Mouse (Mus musculus) cerebellum, adult 11-12 months (tissue): ENCODE results near the gene Slc9b1.

ENCODE experiments used
- DNase-seq: peaks from one replicate; pipeline ENCODE4 v3.0.0; 2022

Slc9b1 gene

GRCm38 (mm10) chr3:135347739-135348264 is at the start of gene Slc9b1:
Slc9b1 (plus strand) TSS chr3:135348029.
- DNase-seq, result no peak

- DNase-seq, result no peak
Measured at GRCm38 (mm10) chr3:135298560-135298959, 49.3 kb upstream of the Slc9b1 start.

DNA sequence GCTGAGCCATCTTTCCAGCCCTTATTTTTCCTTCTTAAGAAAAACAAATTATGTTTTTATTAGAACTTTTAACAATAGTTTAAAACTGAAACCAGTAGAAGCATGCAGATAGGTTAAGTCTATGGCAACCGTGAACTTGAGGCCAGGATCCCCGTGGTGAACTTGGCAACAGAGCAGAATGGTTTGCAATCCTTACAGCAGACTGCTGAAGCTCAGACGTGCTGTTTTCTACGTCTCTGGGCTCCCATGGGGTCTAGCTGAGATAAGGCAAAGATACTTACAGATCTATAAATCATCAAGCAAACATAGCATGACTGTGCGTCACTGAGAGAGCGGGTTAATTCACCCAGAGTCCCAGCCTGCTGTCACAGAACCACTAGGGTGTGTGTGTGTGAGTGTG is 47.7 kb upstream of the Slc9b1 start:
- no peak for DNase-seq

GRCm38 (mm10) chr3:135304060-135304459 is 43.8 kb upstream of the Slc9b1 start:
- no peak for DNase-seq

- no peak for DNase-seq
Measured at GRCm38 (mm10) chr3:135304566-135304965, 43.3 kb upstream of the Slc9b1 start.

- no peak for DNase-seq
Measured at GRCm38 (mm10) chr3:135307411-135308259, 40.2 kb upstream of the Slc9b1 start, which contains the start of gene Slc9b2. Slc9b2 (plus strand) TSS chr3:135307700.

DNA sequence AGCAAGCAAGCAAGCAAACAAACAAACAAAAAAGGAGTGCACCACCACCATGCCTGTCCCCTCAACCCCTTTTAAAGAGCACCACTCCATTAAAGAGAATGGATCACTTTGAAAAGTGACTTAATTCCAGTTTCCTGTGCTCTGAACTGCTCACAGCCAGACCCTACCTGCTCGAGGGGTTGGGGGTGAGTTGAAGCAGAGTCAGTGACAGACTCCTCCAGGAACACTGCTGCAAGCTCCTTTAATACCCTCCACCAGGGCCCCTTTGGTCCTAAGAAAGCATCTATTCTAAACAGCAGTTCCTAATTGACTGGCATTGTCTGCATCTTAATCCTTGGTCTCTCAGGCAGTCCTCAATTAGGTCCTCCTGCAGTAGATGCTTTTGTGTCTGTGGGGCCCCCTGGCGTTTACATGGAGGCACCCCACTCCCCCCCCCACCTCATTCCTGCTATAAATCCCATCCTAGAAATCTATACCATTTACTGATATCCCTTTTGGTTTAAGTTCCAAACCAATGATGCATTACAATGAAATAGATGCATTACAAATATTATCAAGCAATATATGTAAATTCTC is 34.8 kb upstream of the Slc9b1 start:
- DNase-seq, result no peak

GRCm38 (mm10) chr3:135313727-135314126 is 34.1 kb upstream of the Slc9b1 start:
- no peak for DNase-seq

GRCm38 (mm10) chr3:135314811-135315210 is 33.0 kb upstream of the Slc9b1 start:
- DNase-seq, result no peak

GRCm38 (mm10) chr3:135315720-135316425 is 32.0 kb upstream of the Slc9b1 start:
- no peak for DNase-seq

DNA sequence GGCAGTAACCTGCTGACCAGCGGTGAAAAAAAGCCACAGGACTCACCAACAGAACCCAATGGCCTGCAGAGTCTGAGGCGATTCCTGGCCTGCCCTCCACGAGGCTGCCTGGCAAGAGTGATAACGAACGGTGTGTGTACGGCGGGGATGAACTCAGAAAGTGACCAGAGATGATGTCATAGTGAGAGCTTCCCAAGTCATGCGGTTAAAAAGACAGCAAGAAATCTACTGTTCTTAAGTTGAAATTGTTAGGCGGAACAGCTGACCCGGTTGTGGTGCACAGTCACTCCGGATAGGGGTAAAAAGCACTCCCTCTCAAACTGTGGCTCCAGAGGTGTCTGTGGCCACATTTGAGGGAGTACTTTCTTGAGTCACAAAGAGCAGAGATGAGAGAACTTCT is 29.5 kb upstream of the Slc9b1 start:
- DNase-seq, result no peak

- no peak for DNase-seq
Measured at GRCm38 (mm10) chr3:135324354-135324753, 23.5 kb upstream of the Slc9b1 start.

DNA sequence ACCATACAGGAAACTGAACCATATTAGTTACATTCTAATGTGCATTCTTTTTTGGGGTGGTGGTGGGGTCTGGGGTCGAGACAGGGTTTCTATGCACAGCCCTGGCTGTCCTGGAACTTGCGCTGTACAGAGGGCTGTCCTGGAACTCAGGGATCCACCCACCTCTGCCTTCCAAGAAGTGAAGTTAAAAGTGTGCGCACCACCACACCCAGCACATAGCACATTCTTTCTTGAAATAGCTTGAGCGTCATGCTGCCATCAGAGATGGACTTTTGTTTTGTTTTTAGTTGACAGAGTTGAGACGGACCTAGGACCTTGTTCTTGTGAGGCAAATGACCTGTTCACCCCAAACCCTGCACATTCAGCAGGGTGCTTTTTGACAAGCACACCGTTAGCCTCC is 20.7 kb upstream of the Slc9b1 start:
- DNase-seq, result no peak

DNA sequence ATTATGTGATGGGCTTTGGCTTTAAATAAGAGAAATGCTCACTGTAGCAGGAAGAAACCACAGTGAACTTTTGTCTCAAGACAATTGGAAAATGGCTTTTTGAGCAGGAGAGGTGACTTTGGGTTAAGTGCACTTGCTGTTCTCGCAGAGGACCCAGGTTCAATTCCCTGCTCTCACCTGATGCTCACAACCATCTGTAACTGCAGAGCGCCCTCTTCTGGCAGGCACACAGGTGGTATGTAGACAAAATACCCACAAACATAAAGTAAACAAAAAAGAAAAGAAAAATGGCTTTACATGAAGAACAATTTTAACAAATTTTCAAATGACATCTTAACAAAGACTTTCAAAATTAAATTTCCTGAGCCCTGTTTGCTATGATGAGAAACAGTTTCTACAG is 20.2 kb upstream of the Slc9b1 start:
- no peak for DNase-seq

DNA sequence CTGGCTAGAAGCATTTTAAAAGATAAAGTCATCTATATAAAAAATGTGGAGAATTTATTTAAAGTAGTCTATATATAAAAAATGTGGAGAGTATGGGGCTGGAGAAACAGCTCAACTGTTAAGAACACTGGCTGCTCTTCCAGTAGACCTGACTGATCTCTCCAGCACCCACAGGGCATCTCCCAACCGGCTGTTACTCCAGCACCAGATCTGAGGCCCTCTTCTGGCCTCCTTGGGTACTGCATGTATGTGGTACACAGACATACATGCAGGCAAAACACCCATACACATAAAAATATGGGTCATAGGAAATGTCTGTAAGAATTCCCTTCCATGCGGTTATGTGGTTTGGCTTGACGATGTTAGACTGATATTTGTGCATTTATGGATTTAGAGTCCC is 19.3 kb upstream of the Slc9b1 start:
- no peak for DNase-seq

- no peak for DNase-seq
Measured at GRCm38 (mm10) chr3:135332691-135333090, 15.1 kb upstream of the Slc9b1 start.

DNA sequence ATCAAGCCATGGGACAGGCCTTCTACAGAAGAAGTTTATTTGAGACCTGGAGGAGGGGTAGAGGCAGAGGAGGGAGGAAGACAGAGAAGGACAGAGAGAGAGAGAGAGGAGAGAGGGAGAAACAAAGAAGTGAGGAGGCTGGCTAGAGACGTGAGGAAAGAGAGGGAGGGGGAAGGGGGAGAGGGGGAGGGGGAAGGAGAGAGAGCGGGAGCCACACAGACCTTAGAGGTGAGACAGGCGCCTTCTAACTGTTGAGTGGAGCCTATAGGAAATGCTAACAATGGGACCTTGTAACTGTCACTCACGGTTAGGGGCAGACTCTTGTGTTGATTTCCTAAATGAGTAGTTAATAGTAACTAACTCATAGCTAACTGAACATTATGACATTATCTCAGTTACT is 14.1 kb upstream of the Slc9b1 start:
- DNase-seq, result no peak

DNA sequence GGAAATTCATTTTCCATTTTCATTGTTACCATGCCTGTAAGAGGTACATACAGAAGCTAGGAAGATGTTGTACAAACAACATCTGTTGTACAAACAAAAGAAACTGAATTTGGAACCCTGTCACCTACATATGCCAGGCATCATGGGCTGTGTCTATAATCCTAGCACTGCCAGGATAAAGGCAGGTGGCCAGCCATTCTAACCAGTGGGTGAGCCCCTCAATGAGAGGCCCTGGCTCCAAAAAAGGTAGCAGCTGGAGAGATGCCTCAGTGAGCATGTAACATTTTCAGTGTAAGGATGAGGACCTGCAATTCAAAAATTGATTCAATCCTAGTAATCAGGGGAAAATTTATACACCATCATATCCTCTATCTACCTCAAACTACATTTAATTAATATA is 1.2 kb downstream of the Slc9b1 start:
- DNase-seq, result no peak

- DNase-seq, result no peak
Measured at GRCm38 (mm10) chr3:135351857-135352256, 4.0 kb downstream of the Slc9b1 start.

DNA sequence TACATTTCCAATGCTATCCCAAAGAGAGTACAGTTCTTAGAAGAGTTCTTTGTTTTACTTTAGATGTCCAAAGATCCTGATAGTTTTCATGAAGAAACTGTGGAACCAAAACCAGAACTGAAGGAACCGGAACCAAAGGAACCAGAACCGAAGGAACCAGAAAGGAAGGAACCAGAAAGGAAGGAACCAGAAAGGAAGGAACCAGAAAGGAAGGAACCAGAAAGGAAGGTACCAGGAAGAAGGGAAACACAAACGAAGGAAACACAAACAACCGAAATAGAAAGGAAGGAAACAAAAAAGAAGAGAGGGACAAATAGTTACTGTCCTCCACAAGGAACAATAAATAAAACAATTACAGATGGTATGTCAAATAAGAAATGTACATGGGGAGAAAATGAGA is 9.6 kb downstream of the Slc9b1 start:
- no peak for DNase-seq

DNA sequence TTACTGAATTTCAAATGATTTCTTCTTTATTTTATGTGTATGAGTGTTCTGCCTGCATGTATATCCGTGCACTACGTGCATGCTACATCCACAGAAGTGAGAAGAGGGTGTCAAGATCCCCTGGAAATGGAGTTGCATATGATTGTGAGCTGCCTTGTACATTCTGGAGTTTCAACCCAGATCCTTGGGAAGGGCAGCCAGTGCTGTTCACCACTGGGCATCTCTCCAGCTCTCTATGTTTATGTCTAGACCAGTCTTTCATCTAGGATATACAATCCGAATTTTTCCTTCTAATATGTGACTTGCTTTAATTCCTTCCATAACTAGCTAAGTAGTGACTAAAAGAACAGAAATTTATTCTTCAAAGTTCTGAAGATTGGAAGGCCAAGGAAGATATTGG is 28.0 kb downstream of the Slc9b1 start:
- no peak for DNase-seq

DNA sequence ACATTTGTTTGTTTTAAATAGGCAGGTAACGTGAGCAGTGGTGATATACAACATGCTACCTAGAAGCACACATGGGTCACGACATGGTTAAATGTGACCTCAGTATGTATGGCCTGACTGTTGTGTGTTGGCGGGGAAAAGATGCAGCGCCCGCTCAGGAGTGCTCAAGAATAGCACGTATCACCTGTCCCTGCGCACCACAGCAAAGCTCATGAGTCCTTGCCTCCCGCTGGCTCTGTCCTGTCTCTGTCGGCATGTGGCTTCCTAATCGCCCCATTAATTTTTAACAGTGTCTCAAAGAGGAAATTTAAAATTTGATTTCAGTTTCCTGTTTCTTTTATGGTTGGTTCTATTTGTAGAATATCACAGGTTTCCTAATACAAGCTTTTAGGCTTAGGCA is 29.6 kb downstream of the Slc9b1 start:
- DNase-seq, result no peak

DNA sequence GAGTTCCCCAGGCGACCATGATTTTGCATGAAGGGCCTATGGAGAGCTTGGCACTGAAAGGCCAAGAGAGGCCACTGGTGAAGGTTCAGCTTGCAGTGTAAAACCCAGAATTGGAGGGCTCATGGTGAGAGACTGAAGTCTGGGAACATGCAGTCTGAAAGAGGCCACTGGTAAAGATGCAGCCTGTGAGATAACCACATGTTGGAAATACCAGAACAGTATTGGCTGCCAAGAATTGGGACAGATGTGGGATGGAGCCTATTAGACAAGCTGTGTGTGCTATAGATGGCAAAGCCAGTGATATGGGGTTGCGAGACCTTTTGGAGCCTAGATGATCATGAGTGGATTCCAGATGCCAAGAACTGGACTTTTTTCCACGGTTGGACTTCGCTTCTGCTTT is 32.0 kb downstream of the Slc9b1 start:
- DNase-seq, result no peak

- DNase-seq, result no peak
Measured at GRCm38 (mm10) chr3:135393186-135393585, 45.4 kb downstream of the Slc9b1 start.
